Mouse (Mus musculus) R1 (cell line): ENCODE measurements at regions not wholly inside any gene's neighbourhood (a gene's known extent, or its start where the extent isn't known, plus 50 kb on each side); places are given as distances from the start of the nearest gene placed in this dataset.

Source experiments
- DNase-seq: peaks from one replicate; pipeline ENCODE4 v3.0.0-alpha.2; 2018; ENCODE audit warnings: low read depth, low spot score

DNA sequence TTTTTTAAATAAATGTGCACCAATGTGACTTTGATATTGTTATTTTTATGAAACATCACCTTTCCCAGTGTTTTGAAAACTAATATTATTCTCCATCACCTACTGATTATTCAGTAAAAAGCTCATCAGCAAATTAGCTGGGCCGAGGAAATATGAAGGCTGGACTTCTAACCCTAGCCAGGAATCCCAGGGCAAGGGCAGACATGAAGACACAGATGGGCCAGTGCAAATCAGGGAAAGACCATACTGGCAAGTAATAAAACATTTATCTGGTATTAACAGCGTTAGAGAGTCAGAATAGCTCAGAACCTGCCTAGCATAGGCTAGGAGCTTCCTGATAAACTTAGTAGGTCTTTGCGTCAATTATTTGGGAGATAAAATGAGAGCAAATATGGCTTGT, 590.3 kb upstream of the Cenpq start:
- no peak for DNase-seq

GRCm38 (mm10) chr17:41512041-41512440, 577.2 kb upstream of the Cenpq start:
- DNase-seq, result no peak

- DNase-seq, result peak; percentile 8
Observed at GRCm38 (mm10) chr17:41505000-41505399, 570.2 kb upstream of the Cenpq start.
